Mouse (Mus musculus) small intestine, adult 2 months (tissue): ENCODE data around the gene Pitpnm3. TPM values are rescaled to one million over a fixed set of nuclear protein-coding genes. Genes with fewer than 3 reads are reported as not detected.
A peak's percentile ranks its signal among the peaks of the same experiment; 100 is the strongest.

Experiments
- H3K27ac ChIP-seq: fragments of 200-500 bp; 2 replicates; pipeline ENCODE4 v1.5.1; 2012; ENCODE audit warnings: low read depth, low read length, control low read depth, inconsistent platforms; ENCODE audit not compliant: insufficient read depth
- H3K27me3 ChIP-seq: fragments of 200-500 bp; 2 replicates; pipeline ENCODE4 v1.6.1; 2012; ENCODE audit warnings: mild to moderate bottlenecking, moderate library complexity, low read length, inconsistent platforms; ENCODE audit not compliant: control insufficient read depth, insufficient read depth
- H3K36me3 ChIP-seq: fragments of 200-500 bp; 2 replicates; pipeline ENCODE4 v1.6.1; 2012; ENCODE audit warnings: mild to moderate bottlenecking, low read length, control low read depth, inconsistent platforms; ENCODE audit not compliant: control insufficient read depth, insufficient read depth
- H3K4me1 ChIP-seq: fragments of 200-500 bp; 2 replicates; pipeline ENCODE4 v1.6.1; 2012; ENCODE audit warnings: low read length, inconsistent platforms, mixed read lengths; ENCODE audit not compliant: control insufficient read depth, insufficient read depth, insufficient read length
- H3K4me3 ChIP-seq: fragments of 200-500 bp; 2 replicates; pipeline ENCODE4 v1.5.1; 2012; ENCODE audit warnings: low read depth, mild to moderate bottlenecking, control low read depth, inconsistent platforms, low read length, moderate library complexity
- CTCF ChIP-seq: fragments of 200-500 bp; IDR thresholded peaks from 2 replicates; pipeline ENCODE4 v1.5.1; 2012; ENCODE audit warnings: low read depth, mild to moderate bottlenecking, control low read depth, inconsistent platforms, low read length, moderate library complexity, mixed read lengths; ENCODE audit not compliant: insufficient replicate concordance, insufficient read length; ENCODE audit errors: extremely low read depth
- POLR2A ChIP-seq: fragments of 200-500 bp; IDR thresholded peaks from 2 replicates; pipeline ENCODE4 v1.6.1; 2012; ENCODE audit warnings: low read depth, mild to moderate bottlenecking, control low read depth, inconsistent platforms, low read length, moderate library complexity
- WGBS: fragments of 180-500 bp; shearing (Covaris S2); methylation state at CpG from one replicate; pipeline ENCODE4 v1.1.7; 2018; 5-methylcytosine and 5-hydroxymethylcytosine counted together
- polyA plus RNA-seq: library from polyadenylated mRNA; depleted of rRNA; stranded (reverse); fragments of >200 nt; gene quantifications from 2 replicates; pipeline ENCODE4 v1.2.3, GENCODE M21; 2012

The Pitpnm3 gene
- polyA plus RNA-seq, 1 experiment = 3.0 TPM

DNA sequence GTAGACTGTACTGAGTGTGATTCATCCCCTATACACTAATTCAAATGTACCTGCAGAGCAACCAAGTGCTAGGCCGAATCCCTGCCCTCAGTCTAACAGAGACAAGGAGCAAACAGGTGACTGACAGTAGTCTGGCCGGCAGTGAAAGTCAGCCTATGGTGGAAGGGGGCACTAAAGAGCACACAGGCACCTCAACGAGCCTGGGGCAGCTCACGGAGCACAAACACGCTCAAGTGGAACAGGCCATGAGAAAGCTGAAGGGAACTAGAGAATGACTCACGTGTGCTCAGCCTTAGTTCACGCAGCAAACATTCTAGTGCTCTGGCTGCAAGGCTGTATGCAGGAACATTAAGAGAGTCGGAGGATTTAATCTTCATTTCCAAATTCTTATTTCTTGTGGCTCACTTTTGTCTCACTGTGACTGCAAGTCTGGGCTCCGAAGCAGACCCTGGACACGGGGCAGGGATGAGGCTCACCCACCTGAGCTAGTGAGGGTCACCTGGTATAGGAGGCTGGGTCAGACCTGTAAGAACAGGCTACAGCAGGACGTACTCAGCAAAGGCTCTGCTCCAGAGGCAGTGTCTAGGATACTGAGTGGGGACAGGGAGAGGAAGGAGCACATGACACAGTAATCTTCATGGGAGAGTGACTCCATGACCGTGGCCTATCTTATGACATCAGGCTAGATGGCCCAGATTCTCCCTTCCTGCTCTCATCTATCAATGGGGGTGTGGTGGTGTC lies 17.7 kb upstream of the Pitpnm3 start:
- 81% methylated on average over 12 of the region's 12 CpGs for whole genome bisulfite sequencing
- H3K4me1 ChIP-seq = no peaks in the 10 kb centered on the region
- no peaks in the 10 kb centered on the region for H3K27me3 ChIP-seq
- H3K27ac ChIP-seq = no peak overlapping the region
- H3K36me3 ChIP-seq = peaks cover 18% of the 10 kb centered on the region
- H3K4me3 ChIP-seq = no peak overlapping the region
- TF ChIP-seq POLR2A (no peak), CTCF (no peak)

GRCm38 (mm10) chr11:72151120-72151519 lies 15.5 kb upstream of the Pitpnm3 start:
- TF ChIP-seq POLR2A = no peak
- no peak for TF ChIP-seq CTCF
- 77% methylated on average over 2 of the region's 2 CpGs for WGBS

DNA sequence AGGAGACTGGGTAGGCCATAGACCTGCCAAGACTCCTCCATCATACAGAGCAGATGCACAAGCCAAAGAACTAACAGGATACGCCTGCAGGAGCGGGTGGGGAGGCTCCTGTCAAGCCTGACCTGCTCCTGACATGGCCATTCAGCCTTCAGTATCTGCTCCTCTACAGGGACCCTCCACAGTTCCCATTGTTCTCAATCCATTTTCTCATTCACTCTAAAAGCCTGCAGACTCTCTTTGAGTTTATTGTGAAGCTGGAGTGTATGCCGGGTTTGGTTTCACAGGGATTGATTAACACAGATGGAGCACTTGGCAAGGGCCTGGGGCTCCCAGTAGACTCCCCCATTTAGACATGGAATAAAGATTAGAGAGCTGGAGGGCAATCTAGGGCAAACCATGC lies 12.3 kb upstream of the Pitpnm3 start:
- 76% methylated on average over 3 of the region's 3 CpGs for WGBS
- Histone ChIP-seq H3K27me3 (no peaks in the 10 kb centered on the region), H3K4me3 (no peak overlapping the region), H3K27ac (no peak overlapping the region), H3K4me1 (peaks cover 9% of the 10 kb centered on the region), H3K36me3 (no peaks in the 10 kb centered on the region)
- TF ChIP-seq POLR2A (no peak), CTCF (no peak)

More at GRCm38 (mm10) chr11:72151120-72151519, 15.5 kb upstream of the Pitpnm3 start:
- H3K36me3 ChIP-seq = peaks cover 12% of the 10 kb centered on the region
- no peak overlapping the region for H3K4me3 ChIP-seq
- H3K27ac ChIP-seq = no peak overlapping the region
- no peaks in the 10 kb centered on the region for H3K4me1 ChIP-seq
- H3K27me3 ChIP-seq = no peaks in the 10 kb centered on the region

- Histone ChIP-seq H3K27ac (no peak overlapping the region), H3K4me1 (peaks cover 11% of the 10 kb centered on the region), H3K27me3 (no peaks in the 10 kb centered on the region), H3K36me3 (no peaks in the 10 kb centered on the region), H3K4me3 (no peak overlapping the region)
- 57% methylated on average over 1 of the region's 1 CpGs for WGBS
- TF ChIP-seq CTCF (no peak), POLR2A (no peak)
Observed at GRCm38 (mm10) chr11:72145877-72146248, 10.3 kb upstream of the Pitpnm3 start.

DNA sequence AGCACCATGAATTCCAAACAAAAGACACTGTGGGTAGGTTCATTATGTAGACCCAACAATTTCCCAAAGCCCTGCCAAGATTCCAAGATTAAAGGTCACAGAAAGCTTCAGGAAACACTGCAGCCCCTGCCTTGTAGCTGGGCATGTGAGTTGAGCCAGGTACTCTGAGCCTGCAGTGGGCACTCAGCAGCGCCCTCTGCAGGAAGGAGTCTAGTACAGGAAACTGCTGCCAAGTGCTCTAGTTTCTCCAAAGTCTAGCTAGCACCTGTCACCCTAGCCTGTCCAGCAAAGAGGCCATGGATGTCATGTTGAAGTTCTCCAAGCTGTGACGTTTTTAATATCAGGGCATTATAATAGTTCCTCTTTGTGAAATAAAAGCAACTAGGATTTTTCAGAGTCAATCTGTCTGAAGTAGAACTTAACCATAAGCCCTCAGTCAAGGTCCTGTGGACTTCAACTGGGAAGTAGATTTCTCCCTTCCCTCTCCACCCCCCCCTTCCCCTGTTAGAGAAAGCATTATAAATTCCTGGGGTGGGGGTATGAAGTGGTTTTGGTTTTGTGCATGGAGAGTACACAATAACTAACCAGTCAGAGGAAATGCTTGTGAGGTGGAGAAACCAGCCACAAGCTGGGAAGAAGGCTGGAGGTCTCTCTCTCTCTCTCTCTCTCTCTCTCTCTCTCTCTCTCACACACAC lies 9.8 kb upstream of the Pitpnm3 start:
- Histone ChIP-seq H3K4me3 (no peak overlapping the region), H3K4me1 (peaks cover 11% of the 10 kb centered on the region), H3K27me3 (no peaks in the 10 kb centered on the region), H3K36me3 (no peaks in the 10 kb centered on the region), H3K27ac (no peak overlapping the region)
- WGBS = 16% methylated on average over 2 of the region's 2 CpGs
- peak; percentile 63; the same call in 1 of the 2 replicates for TF ChIP-seq CTCF
- TF ChIP-seq POLR2A = no peak

DNA sequence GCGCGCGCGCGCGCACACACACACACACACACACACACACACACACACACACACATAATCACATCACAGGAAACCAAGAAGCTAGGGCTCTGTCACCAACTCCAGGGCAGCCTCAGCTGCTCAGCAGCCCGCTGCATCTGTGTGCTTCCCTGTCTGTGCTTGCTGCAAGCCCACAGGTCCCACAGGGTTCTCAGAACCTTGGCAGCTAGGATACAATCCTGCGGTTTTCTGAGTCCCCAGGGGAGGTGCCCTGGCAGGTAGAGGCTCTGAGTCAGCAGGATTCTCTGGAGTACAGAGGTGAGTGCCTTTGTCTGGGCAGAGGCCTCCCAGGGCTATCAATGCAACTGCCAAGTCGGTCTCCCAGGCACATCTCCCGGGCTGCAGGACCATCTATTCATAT lies 7.3 kb upstream of the Pitpnm3 start:
- no peak for TF ChIP-seq POLR2A
- TF ChIP-seq CTCF = no peak
- 54% methylated on average over 10 of the region's 10 CpGs for WGBS
- H3K4me1 ChIP-seq = peaks cover 11% of the 10 kb centered on the region
- no peak overlapping the region for H3K27ac ChIP-seq
- no peak overlapping the region for H3K4me3 ChIP-seq
- H3K36me3 ChIP-seq = no peaks in the 10 kb centered on the region
- no peaks in the 10 kb centered on the region for H3K27me3 ChIP-seq

DNA sequence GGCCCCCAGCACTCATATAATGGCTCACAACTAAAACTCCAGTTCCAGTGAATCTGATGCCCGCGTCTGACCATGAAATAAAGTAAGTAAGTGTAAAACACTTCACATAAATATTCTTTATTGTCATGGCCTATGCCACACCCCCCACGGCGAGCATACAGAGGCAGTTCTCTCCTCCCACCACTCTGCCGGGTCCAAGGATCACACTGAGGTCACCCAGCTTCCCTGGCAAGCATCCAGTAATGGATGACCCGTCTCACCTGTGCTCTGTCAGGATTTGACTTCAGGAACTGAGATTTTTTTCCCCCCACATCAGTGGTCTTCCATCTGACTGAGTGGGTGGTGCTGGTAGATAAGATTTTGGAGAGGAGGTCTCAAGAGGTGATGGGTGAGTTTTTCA lies 4.6 kb upstream of the Pitpnm3 start:
- Histone ChIP-seq H3K36me3 (no peaks in the 10 kb centered on the region), H3K4me1 (peaks cover 8% of the 10 kb centered on the region), H3K4me3 (no peak overlapping the region), H3K27ac (no peak overlapping the region), H3K27me3 (peaks cover 5% of the 10 kb centered on the region)
- TF ChIP-seq CTCF (no peak), POLR2A (no peak)
- 13% methylated on average over 6 of the region's 6 CpGs for WGBS
